Mouse (Mus musculus): Measurements from ENCODE around the gene Cfap299.

Gene Cfap299

DNA sequence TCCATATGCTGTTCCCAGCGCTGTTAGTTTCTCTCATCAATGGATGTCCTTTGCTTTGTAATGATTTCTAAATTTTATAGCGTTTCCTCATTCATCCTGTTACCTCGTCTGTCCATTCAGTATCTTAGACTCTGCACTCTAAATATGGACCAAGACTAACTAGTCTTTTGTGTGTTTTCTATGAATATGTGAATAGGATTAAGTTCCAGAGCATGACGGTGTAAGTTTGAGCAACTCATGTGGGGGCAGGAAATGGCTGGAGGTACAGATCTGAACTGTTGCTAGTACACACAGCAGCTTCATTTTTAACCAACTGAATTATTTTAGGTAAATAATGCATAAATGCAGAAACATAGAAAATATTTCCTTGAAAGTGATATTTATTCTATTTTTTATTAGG, 51.3 kb downstream of the Cfap299 start:
- no peak for DNase-seq

GRCm38 (mm10) chr5:98387054-98387453, 58.0 kb downstream of the Cfap299 start:
- no peak for DNase-seq

GRCm38 (mm10) chr5:98402165-98402564, 73.1 kb downstream of the Cfap299 start:
- no peak for DNase-seq

- peak; percentile 35 for DNase-seq
Measured at GRCm38 (mm10) chr5:98410060-98410459, 81.0 kb downstream of the Cfap299 start.

DNA sequence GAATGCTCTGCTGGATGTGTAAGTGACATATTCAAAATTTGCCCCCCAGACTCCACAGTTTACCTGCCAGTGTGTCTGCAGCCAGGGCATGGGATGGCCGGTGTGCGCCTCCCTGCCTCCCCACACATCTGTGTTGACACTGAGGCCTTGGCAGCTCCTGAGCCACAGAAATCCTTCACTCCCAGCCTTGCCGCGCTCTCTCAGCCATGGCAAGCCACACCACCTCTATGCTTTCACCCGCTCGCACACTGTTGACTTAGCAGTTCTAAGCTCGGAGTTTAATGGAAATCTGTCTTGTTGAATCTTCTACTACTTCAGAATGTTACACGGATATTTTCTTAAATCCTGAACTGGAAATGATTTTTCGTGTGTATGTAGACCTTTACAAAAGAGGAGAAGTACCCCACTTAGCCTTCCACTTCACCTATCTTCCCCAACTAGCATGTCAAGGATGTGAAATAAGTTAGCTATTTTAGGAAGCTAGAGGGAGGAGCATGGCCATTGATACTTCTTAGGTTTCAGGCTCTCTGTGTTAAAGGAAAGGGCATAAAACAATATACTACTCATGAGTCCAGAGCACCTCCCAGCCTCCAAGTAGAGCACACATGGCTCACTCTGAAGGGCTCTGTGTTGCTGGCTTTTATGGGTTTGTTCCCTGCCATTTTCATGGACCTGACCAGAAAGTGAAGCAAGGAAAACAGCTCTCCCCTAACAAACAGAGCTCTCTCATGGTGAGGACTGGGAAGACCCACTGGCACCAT, 87.5 kb downstream of the Cfap299 start:
- no peak for DNase-seq

- DNase-seq = no peak
Measured at GRCm38 (mm10) chr5:98424965-98425364, 95.9 kb downstream of the Cfap299 start.

GRCm38 (mm10) chr5:98426112-98426511, 97.0 kb downstream of the Cfap299 start:
- no peak for DNase-seq

- DNase-seq = no peak
Measured at GRCm38 (mm10) chr5:98430060-98430459, 101.0 kb downstream of the Cfap299 start.

DNA sequence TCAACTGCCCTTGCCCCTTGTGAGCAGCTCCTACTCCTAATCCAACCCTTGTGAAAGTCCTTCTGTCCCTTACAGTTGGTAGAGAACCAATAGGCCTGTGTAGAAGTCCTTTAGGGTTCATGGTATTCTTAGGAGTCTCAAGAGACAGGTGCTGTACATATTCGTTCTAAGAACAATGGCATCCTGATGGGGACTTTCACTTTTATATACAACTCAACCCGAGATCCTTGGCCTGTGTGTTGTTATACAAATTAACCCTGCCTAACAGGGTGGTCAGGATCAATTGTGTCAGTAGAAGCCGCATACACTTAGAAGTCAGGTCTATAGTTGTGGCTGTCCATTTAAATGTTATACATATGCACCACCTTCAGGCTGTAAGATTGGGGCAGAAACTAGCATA, 109.6 kb downstream of the Cfap299 start:
- no peak for DNase-seq

DNA sequence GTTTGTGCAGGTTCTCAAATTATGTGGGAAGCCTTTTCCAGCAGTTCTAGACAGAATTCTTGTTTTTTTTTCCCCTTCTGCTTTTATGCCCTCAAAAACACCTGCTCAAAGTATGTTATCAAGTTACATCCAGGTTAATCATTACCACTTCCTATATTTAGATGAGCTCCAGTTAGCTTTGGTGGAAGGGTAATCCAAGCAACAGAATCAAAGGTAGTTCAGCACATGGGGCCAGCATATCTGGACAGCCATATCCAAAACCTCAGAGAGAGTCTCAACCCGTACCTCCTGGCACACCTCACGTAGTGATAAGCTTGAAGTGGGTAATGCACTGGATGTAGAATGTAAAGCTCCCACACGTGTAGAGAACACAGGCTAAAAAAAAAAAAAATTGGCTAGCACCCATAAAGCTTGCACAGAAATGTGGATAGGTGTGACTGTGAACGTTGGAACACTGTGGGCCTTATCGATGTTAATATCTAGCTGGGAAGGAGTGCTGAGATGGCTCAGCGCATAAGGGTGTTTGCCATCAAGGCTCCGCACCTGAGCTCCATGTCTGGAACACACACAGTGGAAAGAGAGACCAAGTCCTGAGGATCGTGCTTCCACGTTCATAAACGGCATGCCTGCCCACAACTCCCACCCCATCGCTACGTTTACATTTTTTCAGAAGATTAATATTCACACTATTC, 117.8 kb downstream of the Cfap299 start:
- DNase-seq = no peak

DNA sequence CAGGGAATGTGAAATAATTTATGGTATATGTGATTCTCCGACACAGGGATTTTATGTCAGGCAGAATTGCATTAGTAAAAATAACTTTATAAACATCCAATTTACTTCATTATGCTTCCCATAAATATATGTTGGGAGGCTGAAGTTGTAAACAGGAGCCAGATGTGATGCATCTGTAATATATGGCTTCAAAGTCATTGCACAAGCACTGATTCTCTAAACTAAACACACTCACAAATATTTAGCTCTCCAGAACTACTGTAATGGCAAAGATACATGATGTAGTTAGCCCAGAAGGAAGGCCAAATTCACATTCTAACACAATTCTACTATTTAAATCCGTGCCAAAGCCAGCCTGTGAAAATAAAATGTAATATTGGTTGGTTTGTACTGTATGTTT, 120.8 kb downstream of the Cfap299 start:
- DNase-seq = no peak

DNA sequence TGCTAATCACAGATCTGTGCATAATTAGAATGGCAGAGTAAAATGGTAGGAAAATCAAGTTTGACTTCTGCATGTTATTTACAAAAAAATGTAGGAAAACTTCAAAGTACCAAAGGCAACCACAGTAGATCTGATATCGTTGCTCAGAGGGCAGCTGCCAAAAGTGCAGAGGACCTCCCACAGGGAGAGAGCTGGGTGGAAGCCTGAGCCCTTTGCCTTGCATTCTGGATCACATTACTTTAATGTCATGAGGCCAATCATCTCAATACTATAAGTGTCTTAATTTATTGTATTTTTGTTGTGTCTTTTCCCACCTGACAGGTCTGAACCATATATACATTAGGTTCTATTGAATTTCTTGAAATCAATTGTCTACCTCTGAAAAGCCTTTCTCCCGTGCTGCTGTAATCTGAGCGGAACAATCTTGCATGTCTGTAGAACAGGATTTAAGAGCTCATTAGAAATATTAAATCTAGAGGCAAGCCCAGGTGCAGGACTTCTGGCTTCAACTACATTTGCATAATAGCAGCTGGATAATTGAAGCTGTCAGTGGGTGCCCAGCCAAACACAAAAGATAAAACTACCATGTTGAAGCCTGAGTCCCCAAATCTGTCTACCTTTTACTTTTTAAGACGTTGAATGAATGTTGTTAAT, 137.9 kb downstream of the Cfap299 start:
- DNase-seq = no peak

GRCm38 (mm10) chr5:98470052-98470451, 140.9 kb downstream of the Cfap299 start:
- DNase-seq = no peak

DNA sequence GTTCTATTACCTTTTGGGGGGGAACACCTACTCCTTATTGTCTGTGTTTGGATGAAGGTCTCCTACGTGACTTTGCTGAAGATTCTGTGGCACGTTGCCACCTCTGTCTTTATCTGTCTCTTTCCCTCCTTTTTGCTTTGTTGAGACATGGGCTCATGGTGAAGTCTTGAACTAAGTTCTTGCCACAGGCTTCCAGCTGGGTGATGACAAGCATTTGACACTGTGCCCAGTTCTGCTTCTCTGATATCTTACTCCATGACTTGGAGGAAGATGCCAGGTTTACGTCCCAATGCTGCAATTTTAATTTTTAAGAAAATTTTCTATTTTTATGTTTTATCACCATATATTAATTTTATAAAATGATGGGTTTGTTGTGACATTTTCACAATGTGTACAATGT, 147.4 kb downstream of the Cfap299 start:
- DNase-seq = no peak

GRCm38 (mm10) chr5:98477261-98477660, 148.2 kb downstream of the Cfap299 start:
- no peak for DNase-seq

DNA sequence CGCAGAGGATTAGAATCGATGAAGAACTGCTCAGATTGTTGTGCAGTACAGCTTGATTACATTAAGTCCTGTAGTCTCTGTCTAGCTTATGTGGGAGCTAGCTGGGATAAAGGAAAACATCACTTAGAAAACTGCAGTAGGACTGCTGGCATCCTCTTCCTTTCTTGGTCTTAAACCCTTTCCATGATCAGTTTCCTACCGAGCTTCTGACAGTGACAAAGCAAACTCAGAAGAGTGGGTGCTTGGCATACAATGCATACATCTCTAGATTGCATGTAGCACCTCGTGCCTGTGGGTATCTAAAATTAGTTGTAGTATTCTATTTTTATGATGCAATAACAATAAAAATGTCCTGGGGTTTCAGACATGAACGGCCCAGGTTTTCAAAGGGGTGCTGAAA, 154.4 kb downstream of the Cfap299 start:
- DNase-seq = no peak

- no peak for DNase-seq
Measured at GRCm38 (mm10) chr5:98485189-98485588, 156.1 kb downstream of the Cfap299 start.

GRCm38 (mm10) chr5:98498317-98498716, 169.2 kb downstream of the Cfap299 start:
- no peak for DNase-seq

DNA sequence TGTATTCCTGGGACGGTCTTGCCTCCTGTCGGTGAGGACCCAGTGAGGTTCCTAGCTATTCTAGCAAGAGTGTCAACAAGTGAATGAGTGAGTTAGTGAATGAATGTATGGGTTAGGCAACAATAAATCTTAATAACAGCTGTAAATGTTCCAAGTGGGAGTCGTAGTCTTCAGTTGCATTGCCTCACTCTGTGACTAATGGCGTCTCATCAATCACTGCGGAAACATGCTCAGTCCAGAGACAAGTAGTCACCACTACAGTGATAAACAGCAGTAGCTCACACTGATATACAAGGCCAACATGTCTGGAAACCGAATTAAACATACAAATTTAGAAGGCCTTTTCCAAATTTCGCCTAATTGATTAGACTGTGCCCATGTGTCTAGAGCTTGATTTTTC, 187.1 kb downstream of the Cfap299 start:
- no peak for DNase-seq

GRCm38 (mm10) chr5:98520118-98520517, 191.0 kb downstream of the Cfap299 start:
- DNase-seq = no peak

DNA sequence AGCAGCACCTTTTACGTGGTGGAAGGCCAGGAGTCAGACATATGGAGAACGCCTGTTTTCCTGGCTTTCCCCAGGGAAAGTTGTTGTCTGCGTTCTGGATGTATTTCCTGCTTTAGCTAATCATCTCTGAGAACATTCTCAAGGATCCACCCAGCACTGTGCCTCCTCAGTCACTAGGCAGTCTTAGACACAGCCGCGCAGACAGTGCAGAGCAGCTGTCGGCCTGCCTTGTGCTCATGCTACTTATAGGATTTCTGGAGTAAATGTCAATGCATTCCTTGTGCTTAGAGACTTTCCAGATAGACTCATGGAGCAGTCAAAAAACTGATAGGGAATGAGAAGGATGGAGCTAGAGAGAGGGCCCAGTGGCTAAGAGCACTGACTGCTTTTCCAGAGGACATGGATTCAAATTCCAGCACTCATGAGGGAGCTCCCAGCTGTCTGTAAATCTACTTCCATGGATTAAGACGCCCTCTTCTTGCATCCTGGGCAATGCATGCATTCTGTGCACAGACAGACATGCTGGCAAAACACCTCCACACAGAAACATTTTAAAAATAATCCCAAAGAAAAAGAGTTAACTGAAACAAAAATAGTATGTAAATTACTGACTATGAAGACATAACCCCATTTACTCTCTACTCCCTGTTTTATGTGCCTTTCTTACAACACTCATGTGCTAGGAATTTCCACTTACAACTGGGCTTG, 193.3 kb downstream of the Cfap299 start:
- DNase-seq = no peak

GRCm38 (mm10) chr5:98523050-98523449, 193.9 kb downstream of the Cfap299 start:
- no peak for DNase-seq

GRCm38 (mm10) chr5:98523783-98524182, 194.7 kb downstream of the Cfap299 start:
- DNase-seq = no peak

Data from retina, postnatal 1 day (tissue).